In the genomic region with DNA sequence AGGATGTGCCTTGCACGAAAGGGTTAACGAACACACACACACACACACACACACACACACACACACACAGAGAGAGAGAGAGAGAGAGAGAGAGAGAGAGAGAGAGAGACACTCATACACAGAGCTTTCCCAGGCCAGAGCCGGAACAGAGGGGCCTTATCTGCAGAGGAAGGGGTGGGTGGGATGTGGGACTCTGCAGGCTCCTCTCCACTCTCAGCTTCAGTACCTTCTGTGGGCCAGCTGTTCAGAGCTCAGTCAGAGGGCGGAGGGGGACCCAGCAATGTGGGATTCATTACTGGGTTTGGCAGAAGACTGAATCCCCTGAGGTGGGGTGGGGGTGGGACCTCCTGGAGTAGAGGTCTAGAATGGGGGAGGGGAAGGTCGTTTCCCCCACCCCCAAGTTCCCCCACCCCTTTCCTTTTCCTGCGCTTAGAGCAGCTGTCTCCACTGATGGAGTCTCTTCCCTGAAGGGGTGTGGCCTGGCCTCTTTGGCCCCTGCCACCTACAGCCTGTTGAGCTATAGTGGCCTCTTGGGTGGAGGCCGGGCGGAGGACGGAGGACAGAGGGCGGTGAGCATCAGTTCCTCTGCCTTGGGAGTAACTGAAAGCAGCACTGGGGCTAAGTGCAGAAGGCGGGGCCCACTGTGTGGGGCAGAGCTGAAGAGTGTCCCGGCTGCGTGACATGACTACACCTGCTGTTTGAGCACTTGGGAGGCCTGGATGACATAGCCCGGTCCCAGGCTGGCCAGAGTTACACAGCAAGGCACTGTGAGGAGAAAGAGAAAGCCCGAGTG, we compare ENCODE assay signal across 8 mouse cellular contexts.
A peak's percentile ranks its signal among the peaks of the same experiment; 100 is the strongest.
DNase-seq lines count a peak whose midpoint lies in the region; ATAC-seq and TF ChIP-seq lines count a peak whose summit lies in the region.

No protein-coding gene starts in this region.

- H3K36me3 ChIP-seq in forebrain, embryonic 10.5 days (replicated peaks), result peaks cover 10% of the 10 kb centered on the region
- H3K36me3 ChIP-seq in hindbrain, embryonic 14.5 days (replicated peaks; ENCODE audit: control insufficient read depth, insufficient read depth), result no peaks in the 10 kb centered on the region
- H3K36me3 ChIP-seq in lung, postnatal 0 days (ENCODE audit: insufficient read depth, low read length), result no peaks in the 10 kb centered on the region

- no peaks in the 10 kb centered on the region for H3K27me3 ChIP-seq in forebrain, embryonic 10.5 days (ENCODE audit: poor library complexity, severe bottlenecking)
- H3K27me3 ChIP-seq in hindbrain, embryonic 14.5 days (ENCODE audit: control insufficient read depth, insufficient read depth, low read length), result no peaks in the 10 kb centered on the region
- H3K27me3 ChIP-seq in lung, postnatal 0 days (replicated peaks; ENCODE audit: insufficient read depth, low read length), result no peaks in the 10 kb centered on the region

- no peak overlapping the region for H3K9ac ChIP-seq in hindbrain, embryonic 14.5 days
- no peak overlapping the region for H3K9ac ChIP-seq in lung, postnatal 0 days (replicated peaks; ENCODE audit: low read depth)

- peak; percentile 21; the same call in 1 of the 2 replicates for ATAC-seq in hindbrain, embryonic 14.5 days (ENCODE audit: low FRiP score)
- peak; percentile 56 for ATAC-seq in lung, postnatal 0 days

- H3K4me2 ChIP-seq in hindbrain, embryonic 14.5 days (replicated peaks), result no peak overlapping the region
- 0 out of 2 replicates have a peak overlapping the region, but pooled peaks have one; percentile 5 for H3K4me2 ChIP-seq in lung, postnatal 0 days (replicated peaks; ENCODE audit: low read depth, low read length)

- peaks cover 98% of the 10 kb centered on the region for H3K4me1 ChIP-seq in forebrain, embryonic 10.5 days
- H3K4me1 ChIP-seq in hindbrain, embryonic 14.5 days (replicated peaks; ENCODE audit: control insufficient read depth, insufficient read depth, low read length), result peaks cover 42% of the 10 kb centered on the region
- H3K4me1 ChIP-seq in lung, postnatal 0 days (ENCODE audit: insufficient read depth, low read depth, low read length), result peaks cover 34% of the 10 kb centered on the region

- H3K4me3 ChIP-seq in gastrocnemius, adult 2 months, result no peak overlapping the region
- peak overlapping the region; percentile 22; the same call in 1 of the 2 replicates for H3K4me3 ChIP-seq in forebrain, embryonic 10.5 days
- H3K4me3 ChIP-seq in hindbrain, embryonic 14.5 days (replicated peaks; ENCODE audit: low read length), result no peak overlapping the region
- H3K4me3 ChIP-seq in lung, postnatal 0 days (ENCODE audit: low read depth, low read length), result no peak overlapping the region

- no peak for DNase-seq in gastrocnemius, adult 2 months
- DNase-seq in gastrocnemius, postnatal 36 days, result no peak
- DNase-seq in forebrain, embryonic 10.5 days (ENCODE audit: extremely low spot score, low spot score), result no peak
- DNase-seq in hindbrain, embryonic 14.5 days (ENCODE audit: low spot score), result no peak
- DNase-seq in lung, postnatal 0 days (ENCODE audit: low spot score), result peak; percentile 68
- DNase-seq in retina, embryonic 14.5 days (ENCODE audit: low spot score), result peak; percentile 47
- no peak for DNase-seq in frontal cortex, postnatal 14 days (ENCODE audit: low spot score in 2 of 2)
- DNase-seq in urinary bladder, postnatal 36 days (ENCODE audit: low spot score in 2 of 2), result no peak

- H3K27ac ChIP-seq in gastrocnemius, adult 2 months, result peak overlapping the region; percentile 64
- peak overlapping the region; percentile 84 for H3K27ac ChIP-seq in forebrain, embryonic 10.5 days
- H3K27ac ChIP-seq in hindbrain, embryonic 14.5 days, result peak overlapping the region; percentile 50; the same call in 1 of the 2 replicates
- H3K27ac ChIP-seq in lung, postnatal 0 days (ENCODE audit: low read length), result peak overlapping the region; percentile 94

- no peak for TF ChIP-seq CTCF in gastrocnemius, adult 2 months (IDR thresholded peaks at IDR 0.05)
- TF ChIP-seq CTCF in lung, postnatal 0 days (IDR thresholded peaks at IDR 0.05), result no peak

- TF ChIP-seq EP300 in lung, postnatal 0 days (IDR thresholded peaks at IDR 0.05), result no peak

- no peaks in the 10 kb centered on the region for H3K9me3 ChIP-seq in forebrain, embryonic 10.5 days
- H3K9me3 ChIP-seq in hindbrain, embryonic 14.5 days (ENCODE audit: control insufficient read depth, low read length), result no peaks in the 10 kb centered on the region
- no peaks in the 10 kb centered on the region for H3K9me3 ChIP-seq in lung, postnatal 0 days (ENCODE audit: low read length)

- 46% methylated on average over 15 of the region's 15 CpGs for WGBS in forebrain, embryonic 10.5 days
- WGBS in hindbrain, embryonic 14.5 days, result 40% methylated on average over 14 of the region's 15 CpGs
- WGBS in lung, postnatal 0 days, result 18% methylated on average over 15 of the region's 15 CpGs

- intact Hi-C loops in gastrocnemius, adult 2 months (cut with DNase I), result no loop called here
- intact Hi-C loops in gastrocnemius, postnatal 36 days (cut with DNase I), result no loop called here

Comparison
In these comparisons a context has a peak if more than half of its experiments do, and no peak if none do; other contexts are left out.
1. DNase-seq: peak in lung, postnatal 0 days (single experiment) and retina, embryonic 14.5 days (single experiment); none in gastrocnemius, adult 2 months (single experiment), gastrocnemius, postnatal 36 days (0 of 2), forebrain, embryonic 10.5 days (single experiment), hindbrain, embryonic 14.5 days (single experiment), frontal cortex, postnatal 14 days (0 of 2) and urinary bladder, postnatal 36 days (0 of 2).
2. Peak in every context shown above with its lines, with median percentiles within 50 percentile points of each other: H3K27ac ChIP-seq.